Mouse (Mus musculus): ENCODE results near the gene Slc45a3. TPM values are rescaled to one million over a fixed set of nuclear protein-coding genes. Genes with fewer than 3 reads are reported as not detected.

Slc45a3 gene
- total and polyA plus RNA-seq, 3 experiments = 15.6 to 40.7 TPM; not detected in 1

- TF ChIP-seq RCOR1 (IDR thresholded peaks at IDR 0.05; ENCODE audit: low read depth, low read length) (peak; percentile 100), NELFE (IDR thresholded peaks at IDR 0.05; ENCODE audit: low read depth, low read length) (peak; percentile 47), KAT2A (conservative IDR thresholded peaks at IDR 0.05; ENCODE audit: low read depth, low read length) (peak; percentile 40), MAZ (IDR thresholded peaks at IDR 0.05; ENCODE audit: low read depth, low read length) (peak; percentile 83), USF1 (IDR thresholded peaks at IDR 0.05; ENCODE audit: low read depth, low read length) (peak; percentile 67), CTCF (IDR thresholded peaks at IDR 0.05 in 2 of 3, conservative IDR thresholded peaks at IDR 0.05 in 1 of 3; ENCODE audit: control insufficient read depth in 1 of 3, insufficient read depth in 1 of 3, low read depth in 2 of 3, low read length in 3 of 3, poor library complexity in 1 of 3, severe bottlenecking in 1 of 3) (no peak), TBP (IDR thresholded peaks at IDR 0.05; ENCODE audit: low read depth, low read length) (peak; percentile 85), ZNF384 (IDR thresholded peaks at IDR 0.05; ENCODE audit: low read depth, low read length) (peak; percentile 86), UBTF (IDR thresholded peaks at IDR 0.05; ENCODE audit: borderline replicate concordance, insufficient read depth, low read depth, low read length) (no peak), CHD2 (IDR thresholded peaks at IDR 0.05; ENCODE audit: low read length) (peak; percentile 56; the same call in 1 of the 2 replicates), RAD21 (IDR thresholded peaks at IDR 0.05; ENCODE audit: low read depth, low read length) (no peak), ZC3H11A (IDR thresholded peaks at IDR 0.05; ENCODE audit: low read depth, low read length) (no peak), MYC (IDR thresholded peaks at IDR 0.05; ENCODE audit: low read depth, low read length) (peak; percentile 97), POLR2AphosphoS2 (IDR thresholded peaks at IDR 0.05; ENCODE audit: low read length) (peak; percentile 25; the same call in 1 of the 2 replicates), NRF1 (IDR thresholded peaks at IDR 0.05; ENCODE audit: insufficient read depth, low read depth, low read length, poor library complexity, severe bottlenecking) (no peak), E2F4 (IDR thresholded peaks at IDR 0.05; ENCODE audit: borderline replicate concordance, low read depth, low read length) (peak; percentile 90), MYB (IDR thresholded peaks at IDR 0.05; ENCODE audit: low read depth, low read length) (peak; percentile 99), TAL1 (IDR thresholded peaks at IDR 0.05; ENCODE audit: low read length) (peak; percentile 95), ZMIZ1 (IDR thresholded peaks at IDR 0.05; ENCODE audit: low read depth, low read length) (peak; percentile 77)
Observed at GRCm38 (mm10) chr1:131942621-131943590, 19.9 kb upstream of the Slc45a3 start (continued).

- Histone ChIP-seq H3K27ac (ENCODE audit: control insufficient read depth, low read depth, low read length) (peak overlapping the region; percentile 97), H3K4me3 (ENCODE audit: control insufficient read depth in 1 of 2, insufficient read depth in 1 of 2, low read depth in 2 of 2, low read length in 2 of 2) (peak overlapping the region; percentile 13 to 35; a peak in 3 of 4 replicates), H3K4me1 (ENCODE audit: control insufficient read depth in 1 of 2, insufficient read depth in 2 of 2, low read length in 2 of 2) (peaks cover 43 to 51% of the 10 kb centered on the region in 2 experiments), H3K27me3 (ENCODE audit: control insufficient read depth in 1 of 2, insufficient read depth in 2 of 2, low read length in 2 of 2) (no peaks in the 10 kb centered on the region), H3K36me3 (ENCODE audit: control insufficient read depth in 1 of 2, insufficient read depth in 2 of 2, low read length in 2 of 2) (peaks cover 0 to 51% of the 10 kb centered on the region in 2 experiments; a peak in 2 of 4 replicates), H3K9ac (ENCODE audit: control insufficient read depth, low read depth, low read length, poor library complexity, severe bottlenecking) (peak overlapping the region; percentile 66), H3K9me3 (replicated peaks; ENCODE audit: insufficient read depth, low read length) (no peaks in the 10 kb centered on the region), H3K79me2 (ENCODE audit: control insufficient read depth, insufficient read depth, low read length, poor library complexity) (no peaks in the 10 kb centered on the region)
- peak; percentile 73 for DNase-seq (ENCODE audit: low read depth, low spot score)
- TF ChIP-seq NRF1 (IDR thresholded peaks at IDR 0.05; ENCODE audit: insufficient read depth, low read depth, low read length, poor library complexity, severe bottlenecking) = no peak
- TF ChIP-seq NELFE (IDR thresholded peaks at IDR 0.05; ENCODE audit: low read depth, low read length) = peak; percentile 47
- no peak; the same call in 1 of the 2 replicates for TF ChIP-seq RCOR1 (IDR thresholded peaks at IDR 0.05; ENCODE audit: low read depth, low read length)
- TF ChIP-seq POLR2AphosphoS2 (IDR thresholded peaks at IDR 0.05; ENCODE audit: low read length) = peak; percentile 46; the same call in 1 of the 2 replicates
- peak; percentile 91 for TF ChIP-seq TBP (IDR thresholded peaks at IDR 0.05; ENCODE audit: low read depth, low read length)
- TF ChIP-seq USF1 (IDR thresholded peaks at IDR 0.05; ENCODE audit: low read depth, low read length) = no peak
- peak; percentile 96 for TF ChIP-seq ETS1 (IDR thresholded peaks at IDR 0.05; ENCODE audit: low read depth, low read length)
- TF ChIP-seq KAT2A (conservative IDR thresholded peaks at IDR 0.05; ENCODE audit: low read depth, low read length) = no peak
- TF ChIP-seq MAFK (IDR thresholded peaks at IDR 0.05; ENCODE audit: borderline replicate concordance, low read depth, low read length) = no peak
- TF ChIP-seq POLR2AphosphoS5 (IDR thresholded peaks at IDR 0.05; ENCODE audit: borderline replicate concordance, low read depth, low read length) = no peak
- TF ChIP-seq E2F4 (IDR thresholded peaks at IDR 0.05; ENCODE audit: borderline replicate concordance, low read depth, low read length) = no peak
- peak in 1 of 2 experiments; percentile 56; a peak in 2 of 4 replicates for TF ChIP-seq EP300 (IDR thresholded peaks at IDR 0.05; ENCODE audit: low read depth in 1 of 2, low read length in 2 of 2)
- TF ChIP-seq TAL1 (IDR thresholded peaks at IDR 0.05; ENCODE audit: low read length) = no peak
- no peak for TF ChIP-seq UBTF (IDR thresholded peaks at IDR 0.05; ENCODE audit: borderline replicate concordance, insufficient read depth, low read depth, low read length)
- 0 out of 2 replicates have a peak, but pooled peaks have one; percentile 39 for TF ChIP-seq CHD1 (IDR thresholded peaks at IDR 0.05; ENCODE audit: low read depth, low read length)
- TF ChIP-seq MAZ (IDR thresholded peaks at IDR 0.05; ENCODE audit: low read depth, low read length) = no peak
- 0 out of 2 replicates have a peak, but pooled peaks have one; percentile 17 for TF ChIP-seq MYB (IDR thresholded peaks at IDR 0.05; ENCODE audit: low read depth, low read length)
- 0 out of 2 replicates have a peak, but pooled peaks have one; percentile 6 for TF ChIP-seq JUND (IDR thresholded peaks at IDR 0.05; ENCODE audit: low read depth, low read length)
- TF ChIP-seq ZKSCAN1 (IDR thresholded peaks at IDR 0.05; ENCODE audit: low read depth, low read length) = 0 out of 2 replicates have a peak, but pooled peaks have one; percentile 29
- TF ChIP-seq CTCF (IDR thresholded peaks at IDR 0.05 in 2 of 3, conservative IDR thresholded peaks at IDR 0.05 in 1 of 3; ENCODE audit: control insufficient read depth in 1 of 3, insufficient read depth in 1 of 3, low read depth in 2 of 3, low read length in 3 of 3, poor library complexity in 1 of 3, severe bottlenecking in 1 of 3) = no peak
Observed at GRCm38 (mm10) chr1:131945674-131946440, 16.9 kb upstream of the Slc45a3 start.
